Comparison of ENCODE assay signal across 8 mouse cellular contexts in the genomic region with DNA sequence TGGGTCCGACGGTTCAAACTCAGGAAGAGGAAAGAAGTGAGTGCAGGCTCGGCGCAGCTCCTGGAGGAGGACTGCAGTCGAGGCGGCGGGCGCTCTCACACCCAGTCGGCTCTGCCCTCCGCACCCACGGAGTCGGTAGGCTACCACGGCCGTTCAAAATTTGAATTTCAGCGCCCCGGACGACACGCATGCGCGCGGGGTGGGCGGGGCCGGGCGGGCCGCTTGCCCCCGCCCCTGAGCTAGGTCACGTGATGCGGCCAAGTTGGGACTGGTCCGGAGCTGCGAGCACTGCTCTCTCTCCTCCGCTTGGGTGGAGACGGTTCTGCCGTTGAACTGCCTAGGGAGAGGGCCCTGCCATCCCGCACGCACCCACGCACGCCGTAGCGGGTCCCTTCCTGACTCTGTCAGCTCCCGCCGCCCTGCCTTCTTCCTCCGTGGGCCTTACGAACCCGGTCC. TPM values are rescaled to one million over a fixed set of nuclear protein-coding genes. Genes with fewer than 3 reads are reported as not detected.
A peak's percentile ranks its signal among the peaks of the same experiment; 100 is the strongest.
DNase-seq lines count a peak whose midpoint lies in the region; ATAC-seq and TF ChIP-seq lines count a peak whose summit lies in the region.

A gene (minus strand): TSS at position 168 of the 456 bp plus-strand sequence.

- peak; percentile 90 for ATAC-seq in activated CD4-positive, CD25-positive, alpha-beta regulatory T cell, adult 4 months
- ATAC-seq in common myeloid progenitor, adult 5-6 weeks (replicated peaks; ENCODE audit: low read depth, poor library complexity, severe bottlenecking) = peak; percentile 92
- ATAC-seq in hindbrain, postnatal 0 days = peak; percentile 97

- WGBS in hindbrain, postnatal 0 days = under 1% methylated on average over 43 of the region's 44 CpGs

- DNase-seq in gastrocnemius, adult 2 months = peak; percentile 95
- peak; percentile 94 for DNase-seq in hindbrain, postnatal 0 days (ENCODE audit: low spot score)
- DNase-seq in left cerebral cortex, adult 18-20 months (ENCODE audit: low spot score in 2 of 2) = peak; percentile 86 to 87
- DNase-seq in lung, postnatal 4 days = peak; percentile 94 to 96
- DNase-seq in retina, postnatal 1 day = peak; percentile 95
- peak; percentile 89 to 93 for DNase-seq in urinary bladder, adult 18-20 months (ENCODE audit: low spot score in 2 of 2)

- intact Hi-C loops in gastrocnemius, adult 2 months (cut with DNase I) = no loop called here

- H3K9me3 ChIP-seq in hindbrain, postnatal 0 days (ENCODE audit: low read length) = no peaks in the 10 kb centered on the region

- H3K4me2 ChIP-seq in hindbrain, postnatal 0 days (ENCODE audit: low read depth, low read length) = peak within 1 kb of the TSS; percentile 76

- peak within 1 kb of the TSS; percentile 59 for H3K9ac ChIP-seq in hindbrain, postnatal 0 days (replicated peaks; ENCODE audit: low read length)

- H3K4me3 ChIP-seq in gastrocnemius, adult 2 months = peak within 1 kb of the TSS; percentile 95
- H3K4me3 ChIP-seq in hindbrain, postnatal 0 days (ENCODE audit: low read length) = peak within 1 kb of the TSS; percentile 64

- peak; percentile 25 for TF ChIP-seq CTCF in gastrocnemius, adult 2 months (IDR thresholded peaks at IDR 0.05)
- TF ChIP-seq CTCF in hindbrain, postnatal 0 days (IDR thresholded peaks at IDR 0.05; ENCODE audit: low read depth) = no peak; the same call in 1 of the 2 replicates

- no peaks in the 10 kb centered on the region for H3K36me3 ChIP-seq in hindbrain, postnatal 0 days (ENCODE audit: insufficient read depth, low read length)

- peaks cover 4% of the 10 kb centered on the region; the same call in 1 of the 2 replicates for H3K4me1 ChIP-seq in hindbrain, postnatal 0 days (ENCODE audit: insufficient read depth, low read length)

- peak within 1 kb of the TSS; percentile 95 for H3K27ac ChIP-seq in gastrocnemius, adult 2 months
- peak within 1 kb of the TSS; percentile 69 for H3K27ac ChIP-seq in hindbrain, postnatal 0 days

- no peaks in the 10 kb centered on the region for H3K27me3 ChIP-seq in hindbrain, postnatal 0 days (ENCODE audit: insufficient read depth, low read length)

RNA-seq across cellular contexts. Expression of the gene that starts here (rescaled TPM):
- polyA plus RNA-seq in activated CD4-positive, CD25-positive, alpha-beta regulatory T cell, adult 4 months (2017; shearing (Covaris generic)) = 1 to 10 TPM; 2.6 to 2.8 TPM
- 49.2 and 53.5 TPM in 2 replicates for total RNA-seq in common myeloid progenitor, adult 5-6 weeks (2017)
- total RNA-seq in gastrocnemius, adult 2 months (2021) = under 1 TPM; 0.64 to 0.69 TPM
- total RNA-seq in hindbrain, postnatal 0 days (2014; rRNA removed) = 6.3 and 6.8 TPM in 2 replicates
- 2.7 and 3.3 TPM in 2 replicates for polyA plus RNA-seq in hindbrain, postnatal 0 days (2015; fragmentation: Nextera tagmentation; extraction: Ambion mirVana)
- total RNA-seq in left cerebral cortex, adult 18-20 months (2021) = 10 to 100 TPM; 11.7 to 13.7 TPM

Comparison
In these comparisons a context has a peak if more than half of its experiments do, and no peak if none do; other contexts are left out.
1. Peak in every context shown above with its lines: DNase-seq, ATAC-seq, H3K4me3 ChIP-seq and H3K27ac ChIP-seq.
2. Peak in DNase-seq, H3K4me3 ChIP-seq and H3K27ac ChIP-seq in gastrocnemius, adult 2 months; RNA of the gene not detected or under 1 TPM.